Mouse (Mus musculus): ENCODE results near the gene Myt1. TPM values are rescaled to one million over a fixed set of nuclear protein-coding genes. Genes with fewer than 3 reads are reported as not detected.
"Not testable (repeated sequence)": the region's sequence is repeated elsewhere in the genome, so short reads cannot be mapped to it uniquely, and the experiment has no call there.

The Myt1 gene
- polyA plus RNA-seq, 1 experiment from 2014 or later: 0.71 TPM

DNA sequence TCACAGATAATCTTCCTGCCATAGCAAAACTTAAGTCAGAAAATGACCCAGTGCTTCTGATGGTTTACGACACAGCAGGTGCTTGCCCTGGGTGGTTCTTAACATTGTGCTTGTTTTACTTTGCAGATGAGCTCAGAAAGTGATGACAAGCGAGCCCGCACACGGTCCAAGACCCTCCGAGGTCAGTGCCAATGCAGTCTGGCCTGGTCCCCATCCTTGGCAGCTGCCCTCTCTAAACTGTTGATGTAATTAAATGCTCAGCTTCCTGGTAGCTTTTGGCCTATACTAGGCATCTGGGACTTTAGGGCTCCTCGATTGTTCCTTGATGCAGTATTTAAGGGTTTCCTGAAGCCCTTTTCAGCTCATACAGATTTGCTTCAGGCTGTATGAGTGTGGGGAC, 26.3 kb downstream of the Myt1 start:
- Histone ChIP-seq H3K4me3 (replicated peaks) (no peak overlapping the region), H3K27ac (no peak overlapping the region), H3K36me3 (no peaks in the 10 kb centered on the region), H3K4me2 (no peak overlapping the region), H3K9me3 (replicated peaks) (no peaks in the 10 kb centered on the region), H3K4me1 (no peaks in the 10 kb centered on the region), H3K27me3 (no peaks in the 10 kb centered on the region), H3K9ac (no peak overlapping the region)
- WGBS: 76% methylated on average over 6 of the region's 6 CpGs
- ATAC-seq (replicated peaks; ENCODE audit: low FRiP score): no peak

DNA sequence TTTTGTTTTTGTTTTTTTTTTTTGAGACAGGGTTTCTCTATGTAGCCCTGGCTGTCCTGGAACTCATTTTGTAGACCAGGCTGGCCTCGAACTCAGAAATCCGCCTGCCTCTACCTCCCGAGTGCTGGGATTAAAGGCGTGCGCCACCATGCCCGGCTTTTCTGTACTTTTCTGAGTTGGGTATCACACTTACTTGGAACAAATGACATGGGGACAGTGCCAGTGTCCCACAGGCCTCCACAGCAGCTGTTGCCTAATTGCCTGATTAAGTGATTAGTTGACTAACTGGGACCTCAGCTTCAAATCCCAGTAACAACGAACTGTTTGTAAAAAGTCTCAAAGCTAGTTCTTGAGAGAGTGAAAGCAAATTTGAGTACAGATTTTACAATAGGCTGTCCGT, 30.1 kb downstream of the Myt1 start:
- ATAC-seq (replicated peaks; ENCODE audit: low FRiP score); H3K9ac ChIP-seq; H3K36me3 ChIP-seq; H3K4me2 ChIP-seq; H3K4me3 ChIP-seq (replicated peaks); H3K27me3 ChIP-seq; H3K9me3 ChIP-seq (replicated peaks); H3K4me1 ChIP-seq; H3K27ac ChIP-seq: not testable (repeated sequence)
- 78% methylated on average over 8 of the region's 8 CpGs for WGBS

DNA sequence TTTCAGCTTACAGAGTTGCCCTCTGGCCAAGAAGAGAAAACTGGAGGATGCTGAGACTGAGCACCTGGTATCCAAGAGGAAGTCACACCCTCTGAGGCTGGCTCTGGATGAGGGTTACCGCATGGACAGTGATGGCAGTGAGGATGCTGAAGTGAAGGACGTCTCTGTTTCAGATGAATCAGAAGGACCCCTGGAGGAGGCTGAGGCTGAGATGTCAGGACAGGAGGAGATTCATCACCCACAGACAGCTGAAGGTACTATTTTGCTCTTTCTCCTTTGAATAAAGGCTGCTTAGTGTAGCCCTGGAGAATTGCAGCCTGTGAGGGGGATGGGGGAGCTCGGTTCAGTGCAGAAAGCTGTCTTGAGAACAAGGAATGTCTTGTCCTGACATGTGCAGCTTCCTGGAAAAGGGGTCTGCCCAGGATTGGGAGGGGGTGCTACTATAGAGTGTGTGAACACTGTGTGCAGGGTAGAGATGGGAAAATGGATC, 32.6 kb downstream of the Myt1 start:
- Histone ChIP-seq H3K36me3 (no peaks in the 10 kb centered on the region), H3K27me3 (no peaks in the 10 kb centered on the region), H3K9me3 (replicated peaks) (no peaks in the 10 kb centered on the region), H3K4me1 (no peaks in the 10 kb centered on the region), H3K4me2 (no peak overlapping the region), H3K27ac (no peak overlapping the region), H3K4me3 (replicated peaks) (no peak overlapping the region), H3K9ac (no peak overlapping the region)
- no peak for ATAC-seq (replicated peaks; ENCODE audit: low FRiP score)
- 68% methylated on average over 3 of the region's 3 CpGs for WGBS

DNA sequence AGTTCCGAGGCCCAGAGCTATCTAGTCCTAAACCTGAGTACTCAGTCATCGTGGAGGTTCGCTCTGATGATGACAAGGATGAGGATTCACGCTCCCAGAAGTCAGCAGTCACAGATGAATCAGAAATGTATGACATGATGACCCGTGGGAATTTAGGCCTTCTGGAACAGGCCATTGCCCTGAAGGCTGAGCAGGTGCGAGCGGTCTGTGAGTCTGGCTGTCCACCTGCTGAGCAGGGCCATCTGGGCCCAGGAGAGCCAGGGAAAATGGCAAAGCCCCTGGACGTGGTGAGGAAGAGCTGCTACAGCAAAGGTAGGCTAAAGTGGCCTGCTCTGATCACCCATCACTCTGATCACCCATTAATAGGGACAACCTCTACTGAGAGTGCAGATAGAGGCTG, 34.5 kb downstream of the Myt1 start:
- no peaks in the 10 kb centered on the region for H3K27me3 ChIP-seq
- H3K4me3 ChIP-seq (replicated peaks): no peak overlapping the region
- H3K9ac ChIP-seq: no peak overlapping the region
- 80% methylated on average over 8 of the region's 8 CpGs for WGBS
- H3K4me1 ChIP-seq: no peaks in the 10 kb centered on the region
- no peak overlapping the region for H3K4me2 ChIP-seq
- H3K36me3 ChIP-seq: no peaks in the 10 kb centered on the region
- H3K27ac ChIP-seq: no peak overlapping the region
- ATAC-seq (replicated peaks; ENCODE audit: low FRiP score): no peak
- H3K9me3 ChIP-seq (replicated peaks): no peaks in the 10 kb centered on the region

DNA sequence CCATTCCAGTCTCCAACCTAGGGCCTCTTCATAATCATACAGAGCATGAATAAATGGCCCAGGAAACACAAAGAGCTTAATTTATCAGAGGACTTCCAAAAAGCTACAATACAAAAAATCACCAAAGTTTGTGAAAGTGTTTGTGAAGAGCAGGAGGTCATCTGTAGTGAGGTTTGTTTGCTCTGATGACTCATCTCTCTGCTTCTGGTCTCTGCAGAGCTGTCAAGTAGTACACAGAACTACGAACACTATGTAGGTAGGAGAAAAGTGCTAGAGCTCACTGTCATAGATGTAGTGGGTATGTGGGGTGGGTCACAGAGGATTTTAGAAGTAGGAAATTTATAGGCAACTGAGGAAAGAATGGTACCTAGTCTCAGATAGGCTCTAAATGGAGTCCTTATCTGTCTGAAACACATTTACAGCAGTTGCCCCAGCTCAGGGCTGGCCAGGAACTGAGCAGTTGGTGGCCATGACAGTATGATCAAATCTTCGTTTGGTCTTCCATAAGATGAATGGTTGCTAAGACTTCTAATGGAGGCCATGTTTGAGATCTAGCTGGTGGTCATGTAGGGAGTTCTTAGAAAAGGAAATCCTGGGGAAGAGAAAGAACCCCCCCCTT, 66.0 kb downstream of the Myt1 start:
- 63% methylated on average over 2 of the region's 2 CpGs for WGBS
- peaks cover 9% of the 10 kb centered on the region; the same call in 1 of the 2 replicates for H3K27me3 ChIP-seq

DNA sequence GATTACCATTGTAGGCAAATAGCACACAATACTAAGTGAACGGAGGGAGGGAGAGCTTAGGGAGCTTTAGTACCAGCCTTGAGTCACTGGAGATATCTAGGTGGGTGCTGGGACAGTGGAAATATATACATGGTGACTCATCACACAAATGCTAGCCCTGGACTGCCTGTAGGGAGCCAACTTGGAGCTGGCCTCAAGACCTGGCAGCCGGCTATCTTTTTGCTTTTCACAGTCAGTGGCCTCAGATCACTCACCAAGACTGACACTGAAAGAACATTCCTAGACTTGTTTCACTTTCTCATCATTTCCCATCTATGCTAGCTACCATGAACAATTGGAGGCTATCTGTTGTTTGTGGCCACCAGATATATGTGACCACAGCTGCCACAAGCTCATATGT, 69.6 kb downstream of the Myt1 start:
- Histone ChIP-seq H3K9ac (no peak overlapping the region), H3K4me3 (replicated peaks) (no peak overlapping the region), H3K4me1 (no peaks in the 10 kb centered on the region), H3K36me3 (no peaks in the 10 kb centered on the region), H3K9me3 (replicated peaks) (no peaks in the 10 kb centered on the region), H3K27me3 (peaks cover 9% of the 10 kb centered on the region; the same call in 1 of the 2 replicates), H3K4me2 (no peak overlapping the region), H3K27ac (no peak overlapping the region)
- ATAC-seq (replicated peaks; ENCODE audit: low FRiP score): no peak
- 71% methylated on average over 2 of the region's 2 CpGs for WGBS

More for the DNA sequence above, 66.0 kb downstream of the Myt1 start:
- no peak for ATAC-seq (replicated peaks; ENCODE audit: low FRiP score)
- no peaks in the 10 kb centered on the region for H3K4me1 ChIP-seq
- H3K4me3 ChIP-seq (replicated peaks): no peak overlapping the region
- H3K4me2 ChIP-seq: no peak overlapping the region
- no peak overlapping the region for H3K27ac ChIP-seq
- H3K9ac ChIP-seq: no peak overlapping the region
- H3K9me3 ChIP-seq (replicated peaks): no peaks in the 10 kb centered on the region
- H3K36me3 ChIP-seq: no peaks in the 10 kb centered on the region

DNA sequence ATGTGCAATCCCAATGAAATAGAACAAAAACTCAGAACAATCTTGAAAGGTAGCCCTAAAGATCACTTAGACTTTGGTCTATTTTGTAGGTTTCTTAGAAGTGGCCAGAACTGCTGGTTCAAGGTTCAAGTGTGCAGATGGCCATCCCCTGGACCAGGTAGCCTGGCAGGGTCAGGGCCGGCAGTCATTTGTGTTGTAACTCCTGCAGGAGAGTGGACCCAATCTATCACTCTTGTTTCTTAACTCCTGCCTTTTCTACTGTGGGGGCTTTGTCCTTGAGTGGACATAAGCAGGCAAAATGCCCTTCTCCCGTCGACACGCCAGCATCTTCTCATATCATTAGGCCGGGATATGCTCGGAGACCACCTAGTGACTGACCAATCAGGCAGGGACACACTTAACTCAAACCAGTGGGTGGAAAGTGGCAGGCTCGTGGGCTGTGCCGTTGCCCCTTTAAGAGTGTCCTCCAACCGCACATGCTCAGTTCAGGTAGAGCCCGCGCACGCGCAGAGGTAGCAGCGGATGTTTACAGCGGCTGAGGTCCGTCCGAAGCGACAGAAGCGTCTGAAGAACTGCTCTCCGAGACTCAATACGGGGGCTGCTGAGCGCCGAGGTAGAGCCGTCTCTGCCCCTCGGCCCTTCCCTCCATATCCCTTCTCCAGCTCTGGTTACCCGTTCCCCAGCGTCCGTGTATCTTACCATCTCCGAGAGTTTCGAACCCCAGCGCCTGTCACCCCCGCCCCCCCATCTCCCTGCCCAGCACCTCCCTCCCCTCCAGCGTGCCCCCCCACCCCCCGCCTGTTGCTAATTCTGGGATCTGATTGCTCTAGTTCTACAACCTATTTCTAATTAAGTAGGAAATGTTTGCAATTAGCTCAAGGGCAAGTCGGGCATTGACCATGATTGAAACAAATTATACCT, 74.5 kb downstream of the Myt1 start, which contains the start of gene Pcmtd2:
Pcmtd2 (plus strand) TSS at position 483 of the 921 bp plus-strand sequence.
- ATAC-seq (replicated peaks; ENCODE audit: low FRiP score): peak; percentile 100
- Histone ChIP-seq H3K27ac (peak within 1 kb of the TSS; percentile 89), H3K4me2 (peak within 1 kb of the TSS; percentile 79), H3K4me3 (replicated peaks) (peak within 1 kb of the TSS; percentile 81), H3K9ac (peak within 1 kb of the TSS; percentile 72), H3K4me1 (peaks cover 11% of the 10 kb centered on the region), H3K36me3 (peaks cover 16% of the 10 kb centered on the region), H3K9me3 (replicated peaks) (no peaks in the 10 kb centered on the region), H3K27me3 (peaks cover 4% of the 10 kb centered on the region; the same call in 1 of the 2 replicates)
- under 1% methylated on average over 35 of the region's 35 CpGs for WGBS

DNA sequence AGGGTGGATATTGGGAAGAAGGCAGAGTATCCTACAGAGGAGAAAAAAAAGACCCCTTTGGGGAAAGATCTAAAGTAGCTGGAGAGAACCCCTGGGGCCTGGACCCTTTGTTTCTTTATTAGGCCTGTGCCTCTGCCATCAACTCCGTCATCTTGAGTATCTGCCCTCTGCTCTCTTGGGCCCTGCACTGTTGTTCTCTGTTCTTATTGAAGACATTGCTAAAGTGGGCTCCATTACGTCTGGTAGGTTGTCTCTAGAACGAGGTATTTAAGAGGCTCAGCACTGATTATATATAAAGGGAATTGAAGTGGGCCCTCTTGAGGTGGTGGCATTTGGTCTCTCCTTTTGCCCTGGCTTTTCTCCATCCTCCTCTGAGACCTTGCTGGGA, 75.2 kb downstream of the Myt1 start:
- no peaks in the 10 kb centered on the region for H3K9me3 ChIP-seq (replicated peaks)
- 1% methylated on average over 3 of the region's 3 CpGs for WGBS
- H3K27ac ChIP-seq: 0 out of 2 replicates have a peak overlapping the region, but pooled peaks have one; percentile 89
- H3K4me2 ChIP-seq: peak overlapping the region; percentile 79
- peaks cover 18% of the 10 kb centered on the region for H3K36me3 ChIP-seq
- peak overlapping the region; percentile 81 for H3K4me3 ChIP-seq (replicated peaks)
- H3K4me1 ChIP-seq: peaks cover 11% of the 10 kb centered on the region
- ATAC-seq (replicated peaks; ENCODE audit: low FRiP score): peak; percentile 31
- peak overlapping the region; percentile 72 for H3K9ac ChIP-seq
- no peaks in the 10 kb centered on the region for H3K27me3 ChIP-seq

DNA sequence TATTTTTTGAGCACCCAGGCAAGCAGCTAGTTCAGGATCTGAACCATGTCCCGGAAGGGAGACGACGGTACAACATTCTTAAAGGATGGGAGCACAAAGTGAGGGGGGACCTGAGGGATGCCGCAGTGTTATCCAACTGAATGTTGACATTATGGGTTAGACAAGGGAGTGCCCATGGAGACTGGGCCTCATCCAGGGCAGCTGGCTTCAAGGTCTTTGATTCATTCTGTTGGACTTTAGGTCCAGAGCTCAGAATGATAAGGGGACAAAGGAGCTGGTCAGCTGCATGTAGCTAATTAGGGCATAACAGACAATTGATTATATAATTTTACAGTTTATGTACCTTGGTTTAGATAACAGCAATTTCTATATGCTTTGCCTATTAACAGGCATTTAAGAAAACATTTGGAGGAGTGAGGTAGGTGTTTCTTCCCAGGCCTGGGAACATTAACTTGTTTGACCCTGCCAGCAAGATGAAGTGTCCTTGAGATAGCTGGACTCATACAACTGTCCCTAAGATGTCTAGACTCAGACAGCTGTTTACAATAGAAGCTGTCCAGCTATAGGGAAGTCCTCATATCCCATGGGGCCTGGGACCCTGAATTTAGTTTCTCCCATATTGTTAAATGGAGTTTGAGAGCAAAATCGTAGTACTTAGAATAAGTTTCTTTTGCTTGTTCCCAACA, 82.7 kb downstream of the Myt1 start:
- Histone ChIP-seq H3K4me2 (no peak overlapping the region), H3K4me3 (replicated peaks) (no peak overlapping the region), H3K36me3 (peaks cover 71% of the 10 kb centered on the region), H3K27me3 (no peaks in the 10 kb centered on the region), H3K9ac (no peak overlapping the region), H3K4me1 (no peaks in the 10 kb centered on the region), H3K9me3 (replicated peaks) (no peaks in the 10 kb centered on the region), H3K27ac (no peak overlapping the region)
- ATAC-seq (replicated peaks; ENCODE audit: low FRiP score): no peak
- 89% methylated on average over 5 of the region's 5 CpGs for WGBS

DNA sequence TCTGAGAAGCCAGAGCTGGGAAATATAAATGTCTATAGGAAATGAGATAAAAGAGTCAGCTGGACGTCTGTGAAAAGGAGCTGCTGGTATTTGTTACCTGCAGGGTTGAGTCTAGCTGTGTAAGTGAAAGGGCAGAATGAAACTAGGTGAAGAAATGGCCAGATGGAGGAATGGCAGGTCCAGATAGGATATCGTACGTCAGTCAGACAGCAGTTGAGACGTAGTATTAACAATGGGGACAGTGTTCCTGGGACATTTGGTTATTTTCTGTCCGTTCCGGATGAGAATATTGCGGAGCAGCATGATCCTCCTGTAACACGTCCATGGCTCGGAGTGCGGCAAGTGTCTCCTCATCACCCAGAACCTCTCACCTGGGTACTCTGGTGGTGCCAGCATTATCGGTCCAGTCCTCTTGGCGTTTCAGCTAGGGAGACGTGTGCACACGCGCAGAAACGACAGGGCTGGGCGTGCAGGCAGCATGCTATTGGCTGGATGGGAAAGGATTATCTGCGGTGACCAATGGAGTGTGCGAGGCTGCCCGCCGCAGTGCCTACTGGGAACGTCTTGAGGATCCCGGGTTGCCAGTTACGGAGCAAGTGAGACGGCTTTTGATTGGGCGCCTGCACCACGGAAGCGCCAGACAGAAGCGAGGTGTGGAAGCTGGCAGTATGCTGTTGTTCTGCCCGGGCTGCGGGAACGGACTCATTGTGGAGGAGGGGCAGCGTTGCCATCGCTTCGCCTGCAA, 100.8 kb downstream of the Myt1 start, which contains the start of gene Polr3k:
Polr3k (plus strand) TSS at position 547 of the 745 bp plus-strand sequence.
- under 1% methylated on average over 35 of the region's 35 CpGs for WGBS
- Histone ChIP-seq H3K4me2 (peak within 1 kb of the TSS; percentile 81), H3K27me3 (no peaks in the 10 kb centered on the region)

DNA sequence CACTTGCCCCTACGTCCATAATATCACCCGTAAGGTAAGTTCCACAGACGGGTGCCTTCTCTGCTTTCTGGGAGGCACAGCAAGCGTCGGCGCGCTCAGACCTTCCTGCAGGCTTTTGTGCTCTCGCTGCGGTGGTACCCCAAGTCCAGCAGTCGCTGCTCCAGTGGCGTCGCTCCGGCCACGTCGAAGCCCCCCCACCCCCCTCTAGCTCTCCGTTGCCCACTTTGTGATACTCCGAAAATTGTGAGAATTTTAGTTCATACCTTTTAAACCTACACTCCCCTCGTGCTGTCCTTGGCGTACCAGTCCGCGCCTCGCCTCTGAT, 101.4 kb downstream of the Myt1 start:
- peak overlapping the region; percentile 71 for H3K9ac ChIP-seq
- H3K4me1 ChIP-seq: peaks cover 17% of the 10 kb centered on the region
- no peaks in the 10 kb centered on the region for H3K27me3 ChIP-seq
- ATAC-seq (replicated peaks; ENCODE audit: low FRiP score): peak; percentile 52
- H3K36me3 ChIP-seq: peaks cover 23% of the 10 kb centered on the region
- peak overlapping the region; percentile 81 for H3K4me2 ChIP-seq
- WGBS: under 1% methylated on average over 22 of the region's 22 CpGs
- peak overlapping the region; percentile 82 for H3K27ac ChIP-seq
- peak overlapping the region; percentile 80 for H3K4me3 ChIP-seq (replicated peaks)
- H3K9me3 ChIP-seq (replicated peaks): no peaks in the 10 kb centered on the region

More for the DNA sequence above, 100.8 kb downstream of the Myt1 start, which contains the start of gene Polr3k:
- H3K4me3 ChIP-seq (replicated peaks): peak within 1 kb of the TSS; percentile 80
- peak within 1 kb of the TSS; percentile 71 for H3K9ac ChIP-seq
- peaks cover 17% of the 10 kb centered on the region for H3K4me1 ChIP-seq
- peak within 1 kb of the TSS; percentile 82 for H3K27ac ChIP-seq
- H3K36me3 ChIP-seq: peaks cover 17% of the 10 kb centered on the region
- no peaks in the 10 kb centered on the region for H3K9me3 ChIP-seq (replicated peaks)
- ATAC-seq (replicated peaks; ENCODE audit: low FRiP score): peak; percentile 100

Data from kidney, embryonic 15.5 days (tissue).